Mouse (Mus musculus): ENCODE measurements around the gene Selplg. TPM values are rescaled to one million over a fixed set of nuclear protein-coding genes. Genes with fewer than 3 reads are reported as not detected.

Gene Selplg
- total and polyA plus RNA-seq, 2 experiments from 2014 or later: 1.6 to 1.7 TPM

GRCm38 (mm10) chr5:113825558-113825957 is 6.9 kb downstream of the Selplg start:
- DNase-seq (ENCODE audit: low spot score): no peak
- H3K27me3 ChIP-seq (ENCODE audit: control insufficient read depth, insufficient read depth, low read length): no peaks in the 10 kb centered on the region
- H3K36me3 ChIP-seq (replicated peaks; ENCODE audit: control insufficient read depth, insufficient read depth, low read length): no peaks in the 10 kb centered on the region
- no peak overlapping the region for H3K4me2 ChIP-seq (ENCODE audit: low read depth, low read length)
- TF ChIP-seq EP300 (IDR thresholded peaks at IDR 0.05; ENCODE audit: low read depth): no peak
- TF ChIP-seq CTCF (IDR thresholded peaks at IDR 0.05; ENCODE audit: low read depth): no peak
- 53% methylated on average over 7 of the region's 7 CpGs for WGBS
- no peak overlapping the region for H3K9ac ChIP-seq (replicated peaks; ENCODE audit: low read depth, low read length)
- H3K4me3 ChIP-seq (ENCODE audit: low read depth, low read length): no peak overlapping the region
- no peaks in the 10 kb centered on the region for H3K4me1 ChIP-seq (ENCODE audit: control insufficient read depth, insufficient read depth)
- H3K9me3 ChIP-seq (replicated peaks; ENCODE audit: control insufficient read depth, low read length): no peaks in the 10 kb centered on the region
- H3K27ac ChIP-seq (ENCODE audit: low read depth): no peak overlapping the region
- no peak for ATAC-seq (ENCODE audit: insufficient read depth, low read depth)

DNA sequence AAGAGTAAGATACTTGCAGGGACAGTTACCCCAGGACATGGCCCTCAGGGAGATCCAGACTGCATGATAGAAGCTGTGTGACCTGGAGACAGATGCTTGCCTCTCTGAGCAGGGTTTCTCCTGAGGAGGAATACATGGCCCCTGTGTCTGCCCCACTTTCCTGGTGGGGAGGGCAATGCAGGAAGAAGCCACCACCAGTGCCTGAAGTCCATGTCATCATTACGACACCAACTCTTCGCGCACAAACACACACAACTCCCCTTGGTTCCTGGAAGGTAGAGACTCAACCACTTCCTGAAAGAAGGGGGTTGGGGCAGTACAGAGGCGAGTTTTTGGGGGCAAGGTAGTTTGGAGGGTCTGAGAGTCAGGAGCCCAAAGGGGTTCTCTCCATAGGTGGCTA is 8.2 kb downstream of the Selplg start:
- H3K36me3 ChIP-seq (replicated peaks; ENCODE audit: control insufficient read depth, insufficient read depth, low read length): no peaks in the 10 kb centered on the region
- no peaks in the 10 kb centered on the region for H3K9me3 ChIP-seq (replicated peaks; ENCODE audit: control insufficient read depth, low read length)
- ATAC-seq (ENCODE audit: insufficient read depth, low read depth) (no peak), DNase-seq (ENCODE audit: low spot score) (no peak)
- no peak overlapping the region for H3K4me2 ChIP-seq (ENCODE audit: low read depth, low read length)
- H3K27me3 ChIP-seq (ENCODE audit: control insufficient read depth, insufficient read depth, low read length): no peaks in the 10 kb centered on the region
- TF ChIP-seq CTCF (IDR thresholded peaks at IDR 0.05; ENCODE audit: low read depth) (no peak), EP300 (IDR thresholded peaks at IDR 0.05; ENCODE audit: low read depth) (no peak)
- 80% methylated on average over 4 of the region's 4 CpGs for WGBS
- H3K4me1 ChIP-seq (ENCODE audit: control insufficient read depth, insufficient read depth): no peaks in the 10 kb centered on the region
- H3K4me3 ChIP-seq (ENCODE audit: low read depth, low read length): no peak overlapping the region
- no peak overlapping the region for H3K9ac ChIP-seq (replicated peaks; ENCODE audit: low read depth, low read length)
- H3K27ac ChIP-seq (ENCODE audit: low read depth): no peak overlapping the region

GRCm38 (mm10) chr5:113818572-113818971 is 13.9 kb downstream of the Selplg start:
- 59% methylated on average over 14 of the region's 14 CpGs for WGBS
- no peaks in the 10 kb centered on the region for H3K4me1 ChIP-seq (ENCODE audit: control insufficient read depth, insufficient read depth)
- DNase-seq (ENCODE audit: low spot score): no peak
- no peak overlapping the region for H3K27ac ChIP-seq (ENCODE audit: low read depth)
- no peak overlapping the region for H3K4me2 ChIP-seq (ENCODE audit: low read depth, low read length)
- no peak overlapping the region for H3K4me3 ChIP-seq (ENCODE audit: low read depth, low read length)
- H3K36me3 ChIP-seq (replicated peaks; ENCODE audit: control insufficient read depth, insufficient read depth, low read length): no peaks in the 10 kb centered on the region
- H3K9me3 ChIP-seq (replicated peaks; ENCODE audit: control insufficient read depth, low read length): no peaks in the 10 kb centered on the region
- TF ChIP-seq CTCF (IDR thresholded peaks at IDR 0.05; ENCODE audit: low read depth): no peak
- TF ChIP-seq EP300 (IDR thresholded peaks at IDR 0.05; ENCODE audit: low read depth): no peak
- ATAC-seq (ENCODE audit: insufficient read depth, low read depth): no peak
- 0 out of 2 replicates have a peak, but pooled peaks cover 3% of the 10 kb centered on the region for H3K27me3 ChIP-seq (ENCODE audit: control insufficient read depth, insufficient read depth, low read length)
- H3K9ac ChIP-seq (replicated peaks; ENCODE audit: low read depth, low read length): no peak overlapping the region

GRCm38 (mm10) chr5:113815638-113816152 is 16.7 kb downstream of the Selplg start:
- Histone ChIP-seq H3K27me3 (ENCODE audit: control insufficient read depth, insufficient read depth, low read length) (0 out of 2 replicates have a peak, but pooled peaks cover 3% of the 10 kb centered on the region), H3K36me3 (replicated peaks; ENCODE audit: control insufficient read depth, insufficient read depth, low read length) (no peaks in the 10 kb centered on the region), H3K27ac (ENCODE audit: low read depth) (no peak overlapping the region), H3K4me1 (ENCODE audit: control insufficient read depth, insufficient read depth) (no peaks in the 10 kb centered on the region), H3K4me3 (ENCODE audit: low read depth, low read length) (no peak overlapping the region), H3K9ac (replicated peaks; ENCODE audit: low read depth, low read length) (no peak overlapping the region), H3K9me3 (replicated peaks; ENCODE audit: control insufficient read depth, low read length) (0 out of 2 replicates have a peak, but pooled peaks cover 3% of the 10 kb centered on the region), H3K4me2 (ENCODE audit: low read depth, low read length) (no peak overlapping the region)
- DNase-seq (ENCODE audit: low spot score): peak; percentile 62
- WGBS: 14% methylated on average over 15 of the region's 15 CpGs
- ATAC-seq (ENCODE audit: insufficient read depth, low read depth): no peak
- TF ChIP-seq EP300 (IDR thresholded peaks at IDR 0.05; ENCODE audit: low read depth) (no peak), CTCF (IDR thresholded peaks at IDR 0.05; ENCODE audit: low read depth) (peak; percentile 77)

DNA sequence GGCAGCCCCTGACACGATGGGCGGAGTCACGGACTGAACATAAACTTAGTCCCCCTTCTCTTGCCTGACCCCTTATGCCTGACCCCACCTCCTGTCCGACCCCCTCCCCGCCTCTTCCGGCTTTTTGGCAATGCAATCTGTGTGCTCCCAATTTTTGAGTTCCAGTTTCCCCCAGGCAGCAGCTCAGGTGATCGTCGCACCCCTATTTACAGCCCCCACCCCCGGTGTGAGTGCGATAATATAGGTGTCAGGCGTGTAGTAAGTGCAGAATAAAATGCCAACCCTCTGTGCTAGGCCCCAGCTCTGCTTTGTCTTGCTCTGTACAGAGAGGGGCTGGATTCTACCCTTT is 17.4 kb downstream of the Selplg start:
- 50% methylated on average over 11 of the region's 11 CpGs for WGBS
- no peak for ATAC-seq (ENCODE audit: insufficient read depth, low read depth)
- H3K9me3 ChIP-seq (replicated peaks; ENCODE audit: control insufficient read depth, low read length): 0 out of 2 replicates have a peak, but pooled peaks cover 3% of the 10 kb centered on the region

More for the DNA sequence above, 17.4 kb downstream of the Selplg start:
- no peak overlapping the region for H3K9ac ChIP-seq (replicated peaks; ENCODE audit: low read depth, low read length)
- TF ChIP-seq CTCF (IDR thresholded peaks at IDR 0.05; ENCODE audit: low read depth): no peak
- no peak for TF ChIP-seq EP300 (IDR thresholded peaks at IDR 0.05; ENCODE audit: low read depth)
- no peaks in the 10 kb centered on the region for H3K4me1 ChIP-seq (ENCODE audit: control insufficient read depth, insufficient read depth)
- 0 out of 2 replicates have a peak, but pooled peaks cover 3% of the 10 kb centered on the region for H3K27me3 ChIP-seq (ENCODE audit: control insufficient read depth, insufficient read depth, low read length)
- H3K27ac ChIP-seq (ENCODE audit: low read depth): no peak overlapping the region
- H3K36me3 ChIP-seq (replicated peaks; ENCODE audit: control insufficient read depth, insufficient read depth, low read length): no peaks in the 10 kb centered on the region
- H3K4me2 ChIP-seq (ENCODE audit: low read depth, low read length): no peak overlapping the region
- DNase-seq (ENCODE audit: low spot score): no peak
- no peak overlapping the region for H3K4me3 ChIP-seq (ENCODE audit: low read depth, low read length)
